Mouse (Mus musculus) frontal cortex, postnatal 14 days (tissue): ENCODE data around the gene Glp2r.

Source experiments
- DNase-seq, 2 experiments: peaks; one replicate each; pipeline ENCODE4 v3.0.0; 2022; ENCODE audit warnings: low spot score in 2 of 2

The Glp2r gene

GRCm38 (mm10) chr11:67663437-67663836 lies 107.5 kb downstream of the Glp2r start:
- no peak for DNase-seq

- no peak for DNase-seq
Observed at GRCm38 (mm10) chr11:67661465-67661864, 109.5 kb downstream of the Glp2r start.

- DNase-seq: no peak
Observed at GRCm38 (mm10) chr11:67657685-67658382, 113.1 kb downstream of the Glp2r start.

- no peak for DNase-seq
Observed at GRCm38 (mm10) chr11:67656811-67657210, 114.1 kb downstream of the Glp2r start.

GRCm38 (mm10) chr11:67656366-67656765 lies 114.6 kb downstream of the Glp2r start:
- no peak for DNase-seq

GRCm38 (mm10) chr11:67655236-67655959 lies 115.6 kb downstream of the Glp2r start:
- DNase-seq: peak in 1 of 2 experiments; percentile 40

GRCm38 (mm10) chr11:67654514-67654913 lies 116.4 kb downstream of the Glp2r start:
- no peak for DNase-seq

- no peak for DNase-seq
Observed at GRCm38 (mm10) chr11:67653521-67654090, 117.3 kb downstream of the Glp2r start.

GRCm38 (mm10) chr11:67652893-67653255 lies 118.1 kb downstream of the Glp2r start:
- no peak for DNase-seq

GRCm38 (mm10) chr11:67652194-67652892 lies 118.6 kb downstream of the Glp2r start:
- peak in 1 of 2 experiments; percentile 44 for DNase-seq

- DNase-seq: no peak
Observed at GRCm38 (mm10) chr11:67651731-67652130, 119.2 kb downstream of the Glp2r start.

GRCm38 (mm10) chr11:67649971-67650707 lies 120.8 kb downstream of the Glp2r start:
- DNase-seq: no peak

GRCm38 (mm10) chr11:67648651-67649407 lies 122.1 kb downstream of the Glp2r start:
- DNase-seq: peak in 1 of 2 experiments; percentile 37

- peak in 1 of 2 experiments; percentile 68 for DNase-seq
Observed at GRCm38 (mm10) chr11:67647745-67648144, 123.2 kb downstream of the Glp2r start.

- DNase-seq: no peak
Observed at GRCm38 (mm10) chr11:67644632-67645149, 126.3 kb downstream of the Glp2r start.

GRCm38 (mm10) chr11:67643465-67643864 lies 127.5 kb downstream of the Glp2r start:
- no peak for DNase-seq

GRCm38 (mm10) chr11:67642835-67643234 lies 128.1 kb downstream of the Glp2r start:
- DNase-seq: no peak

GRCm38 (mm10) chr11:67642421-67642820 lies 128.5 kb downstream of the Glp2r start:
- DNase-seq: no peak

GRCm38 (mm10) chr11:67640299-67640698 lies 130.7 kb downstream of the Glp2r start:
- no peak for DNase-seq

- no peak for DNase-seq
Observed at GRCm38 (mm10) chr11:67638401-67638800, 132.6 kb downstream of the Glp2r start.
